Mouse (Mus musculus) MEL (cell line): ENCODE measurements around the gene Nfasc.

Source experiments
- CTCF ChIP-seq, 3 experiments: IDR thresholded peaks in 2 of 3; conservative IDR thresholded peaks in 1 of 3; 2 replicates each; pipeline ENCODE4 v1.5.1; 2011 to 2012; ENCODE audit warnings: low read length in 3 of 3, low read depth in 2 of 3, mild to moderate bottlenecking in 2 of 3, improper control_type of control experiment in 1 of 3, inconsistent platforms in 1 of 3, mixed read lengths in 1 of 3, moderate library complexity in 1 of 3; ENCODE audit not compliant: control insufficient read depth in 1 of 3, insufficient read depth in 1 of 3, poor library complexity in 1 of 3, severe bottlenecking in 1 of 3
- E2F4 ChIP-seq: IDR thresholded peaks from 2 replicates; pipeline ENCODE4 v1.6.1; 2011; ENCODE audit warnings: low read depth, low read length, improper control_type of control experiment, borderline replicate concordance
- ELF1 ChIP-seq: IDR thresholded peaks from 2 replicates; pipeline ENCODE4 v1.6.1; 2014; ENCODE audit warnings: low read depth, mild to moderate bottlenecking, inconsistent platforms, low read length, improper control_type of control experiment, moderate library complexity
- EP300 ChIP-seq, 2 experiments: IDR thresholded peaks; 2 replicates each; pipeline ENCODE4 v1.6.1; 2011; ENCODE audit warnings: improper control_type of control experiment in 2 of 2, low read length in 2 of 2, low read depth in 1 of 2, mild to moderate bottlenecking in 1 of 2
- MAX ChIP-seq: IDR thresholded peaks from 2 replicates; pipeline ENCODE4 v1.6.1; 2011; ENCODE audit warnings: low read length, improper control_type of control experiment
- MEF2A ChIP-seq: IDR thresholded peaks from 2 replicates; pipeline ENCODE4 v1.6.1; 2014; ENCODE audit warnings: low read depth, mild to moderate bottlenecking, inconsistent platforms, low read length, improper control_type of control experiment; ENCODE audit not compliant: poor library complexity, insufficient replicate concordance, severe bottlenecking; ENCODE audit errors: extremely low read depth
- POLR2A ChIP-seq, 2 experiments: IDR thresholded peaks; 2 replicates each; pipeline ENCODE4 v1.6.1; 2011 to 2012; ENCODE audit warnings: low read length in 2 of 2, mild to moderate bottlenecking in 2 of 2, control low read depth in 1 of 2, improper control_type of control experiment in 1 of 2, low read depth in 1 of 2, moderate library complexity in 1 of 2; ENCODE audit not compliant: control insufficient read depth in 1 of 2, insufficient read depth in 1 of 2, poor library complexity in 1 of 2
- POLR2AphosphoS5 ChIP-seq: IDR thresholded peaks from 2 replicates; pipeline ENCODE4 v1.6.1; 2012; ENCODE audit warnings: low read depth, borderline replicate concordance, mild to moderate bottlenecking, inconsistent platforms, low read length, moderate library complexity, mixed read lengths
- SIN3A ChIP-seq: IDR thresholded peaks from 2 replicates; pipeline ENCODE4 v1.6.1; 2012; ENCODE audit warnings: low read length, improper control_type of control experiment, inconsistent platforms
- TAL1 ChIP-seq: IDR thresholded peaks from 2 replicates; pipeline ENCODE4 v1.6.1; 2012; ENCODE audit warnings: mild to moderate bottlenecking, inconsistent platforms, low read length, moderate library complexity, mixed read lengths
- TCF12 ChIP-seq: IDR thresholded peaks from 2 replicates; pipeline ENCODE4 v1.6.1; 2014; ENCODE audit warnings: low read depth, mild to moderate bottlenecking, inconsistent platforms, low read length, improper control_type of control experiment, moderate library complexity
- ZC3H11A ChIP-seq: IDR thresholded peaks from 2 replicates; pipeline ENCODE4 v1.6.1; 2012; ENCODE audit warnings: low read depth, mild to moderate bottlenecking, inconsistent platforms, low read length, improper control_type of control experiment
- ZNF384 ChIP-seq: IDR thresholded peaks from 2 replicates; pipeline ENCODE4 v1.6.1; 2012; ENCODE audit warnings: low read depth, mild to moderate bottlenecking, inconsistent platforms, low read length, improper control_type of control experiment

DNA sequence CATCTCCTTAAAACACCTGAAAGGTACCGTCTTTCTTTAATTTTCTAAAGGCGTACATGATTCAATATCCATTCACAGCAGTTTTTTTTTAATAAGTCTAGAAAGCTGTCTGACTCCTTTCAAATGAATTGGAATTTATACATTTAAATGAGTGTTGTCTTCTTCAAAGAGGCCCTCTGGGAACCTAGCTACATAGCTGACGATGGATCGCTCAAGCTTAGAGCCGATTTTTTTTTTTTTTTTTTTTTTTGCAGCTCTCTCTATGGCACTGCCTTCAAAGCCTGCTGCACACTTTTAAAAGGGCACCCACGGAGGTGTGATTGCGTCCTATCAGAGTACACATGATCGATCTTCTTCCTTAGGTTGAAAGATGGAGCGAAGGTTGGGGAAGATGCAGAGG, 26.6 kb downstream of the Nfasc start:
- no peak for TF ChIP-seq ZNF384
- no peak for TF ChIP-seq CTCF (IDR thresholded peaks at IDR 0.05 in 2 of 3, conservative IDR thresholded peaks at IDR 0.05 in 1 of 3; ENCODE audit: control insufficient read depth in 1 of 3, insufficient read depth in 1 of 3, low read depth in 2 of 3, low read length in 3 of 3, poor library complexity in 1 of 3, severe bottlenecking in 1 of 3)
- TF ChIP-seq POLR2AphosphoS5, result no peak
- TF ChIP-seq EP300 (IDR thresholded peaks at IDR 0.05; ENCODE audit: low read depth in 1 of 2, low read length in 2 of 2), result no peak
- TF ChIP-seq TAL1, result no peak
- no peak for TF ChIP-seq ELF1
- TF ChIP-seq TCF12, result no peak
- TF ChIP-seq ZC3H11A, result no peak
- TF ChIP-seq POLR2A (IDR thresholded peaks at IDR 0.05; ENCODE audit: control insufficient read depth in 1 of 2, insufficient read depth in 1 of 2, low read depth in 1 of 2, low read length in 2 of 2, poor library complexity in 1 of 2), result no peak
- no peak for TF ChIP-seq MEF2A
- no peak for TF ChIP-seq SIN3A
- no peak for TF ChIP-seq MAX
- TF ChIP-seq E2F4, result no peak
